Mouse (Mus musculus) CH12.LX (cell line): ENCODE measurements around the gene Mafb. TPM values are rescaled to one million over a fixed set of nuclear protein-coding genes. Genes with fewer than 3 reads are reported as not detected.
A peak's percentile ranks its signal among the peaks of the same experiment; 100 is the strongest.

Experiments used
- DNase-seq: peaks from one replicate; pipeline ENCODE4 v3.0.0-alpha.2; 2013; ENCODE audit errors: extremely low read depth
- H3K27ac ChIP-seq: 2 replicates; pipeline ENCODE4 v1.5.1; 2012; ENCODE audit warnings: low read depth, mild to moderate bottlenecking, control low read depth, moderate library complexity; ENCODE audit not compliant: insufficient read depth
- H3K27me3 ChIP-seq: replicated peaks from 2 replicates; pipeline ENCODE3; 2012; ENCODE audit warnings: inconsistent platforms
- H3K36me3 ChIP-seq, 2 experiments: replicated peaks in 1 of 2; 2 replicates each; pipeline versions ENCODE3 to v1.6.1; 2012; ENCODE audit warnings: inconsistent platforms in 1 of 2, low read length in 1 of 2, mild to moderate bottlenecking in 1 of 2, mixed read lengths in 1 of 2, moderate library complexity in 1 of 2; ENCODE audit not compliant: control insufficient read depth in 1 of 2, insufficient read depth in 1 of 2
- H3K4me1 ChIP-seq, 2 experiments: 2 replicates each; pipeline ENCODE4 v1.6.1; 2012; ENCODE audit warnings: inconsistent platforms in 1 of 2, moderate library complexity in 1 of 2; ENCODE audit not compliant: insufficient read depth in 2 of 2, control insufficient read depth in 1 of 2
- H3K4me2 ChIP-seq: 2 replicates; pipeline ENCODE4 v1.6.1; 2012; ENCODE audit warnings: low read depth, mild to moderate bottlenecking, control low read depth; ENCODE audit not compliant: poor library complexity, insufficient read depth, severe bottlenecking
- H3K4me3 ChIP-seq, 3 experiments: fragments of 150-350 bp in 1 of 3; sonication (generic) in 1 of 3; replicated peaks in 1 of 3; 2 replicates each; pipeline versions ENCODE3 to v1.5.1; 2011 to 2012; ENCODE audit warnings: low read depth in 2 of 3, low read length in 2 of 3, mild to moderate bottlenecking in 2 of 3, moderate library complexity in 2 of 3, control low read depth in 1 of 3, improper control_type of control experiment in 1 of 3, inconsistent platforms in 1 of 3, mixed read lengths in 1 of 3; ENCODE audit not compliant: poor library complexity in 1 of 3
- H3K79me2 ChIP-seq: replicated peaks from 2 replicates; pipeline ENCODE4 v1.6.1; 2012; ENCODE audit warnings: mild to moderate bottlenecking, moderate library complexity; ENCODE audit not compliant: control insufficient read depth, poor library complexity, insufficient read depth, severe bottlenecking; ENCODE audit errors: extremely low read depth
- H3K9ac ChIP-seq: 2 replicates; pipeline ENCODE4 v1.6.1; 2012; ENCODE audit warnings: low read depth, mild to moderate bottlenecking, control low read depth, moderate library complexity; ENCODE audit not compliant: insufficient read depth
- H3K9me3 ChIP-seq: replicated peaks from 2 replicates; pipeline ENCODE3; 2012; ENCODE audit warnings: low read length, inconsistent platforms, mixed read lengths
- BHLHE40 ChIP-seq: IDR thresholded peaks from 2 replicates; pipeline ENCODE4 v1.6.1; 2011; ENCODE audit warnings: mild to moderate bottlenecking, low read depth, low read length, improper control_type of control experiment
- ELF1 ChIP-seq: IDR thresholded peaks from 2 replicates; pipeline ENCODE4 v1.6.1; 2014; ENCODE audit warnings: low read depth, mild to moderate bottlenecking, inconsistent platforms, low read length, improper control_type of control experiment
- EP300 ChIP-seq: IDR thresholded peaks from 2 replicates; pipeline ENCODE4 v1.6.1; 2011; ENCODE audit warnings: low read length, improper control_type of control experiment
- GABPA ChIP-seq: IDR thresholded peaks from 2 replicates; pipeline ENCODE4 v1.6.1; 2012; ENCODE audit warnings: low read depth, low read length, improper control_type of control experiment, inconsistent platforms; ENCODE audit not compliant: insufficient replicate concordance
- MEF2A ChIP-seq: IDR thresholded peaks from 2 replicates; pipeline ENCODE4 v1.6.1; 2014; ENCODE audit warnings: low read depth, mild to moderate bottlenecking, inconsistent platforms, low read length, improper control_type of control experiment, borderline replicate concordance
- NELFE ChIP-seq: IDR thresholded peaks from 2 replicates; pipeline ENCODE4 v1.6.1; 2011; ENCODE audit warnings: low read depth, low read length, improper control_type of control experiment
- POLR2AphosphoS2 ChIP-seq: IDR thresholded peaks from 2 replicates; pipeline ENCODE4 v1.6.1; 2011; ENCODE audit warnings: low read depth, low read length, improper control_type of control experiment
- RCOR1 ChIP-seq: conservative IDR thresholded peaks from 2 replicates; pipeline ENCODE4 v1.6.1; 2012; ENCODE audit warnings: low read depth, mild to moderate bottlenecking, inconsistent platforms, low read length, improper control_type of control experiment
- dilution Hi-C: fragments of 300-500 bp; cut with MboI; formaldehyde crosslinking; loops from 2 replicates; pipeline ENCODE4 v1.14.3; 2020; ENCODE audit warnings: low sequenced_read_pairs; ENCODE audit not compliant: extremely low pct_unique_long_range_greater_than_20kb, extremely low pct_ligation_motif_present
- in situ Hi-C: fragments of 300-500 bp; cut with MboI; formaldehyde crosslinking; loops from 3 replicates; pipeline ENCODE4 v1.14.3; 2019; ENCODE audit warnings: low sequenced_read_pairs, low pct_ligation_motif_present, low pct_unique_long_range_greater_than_20kb, mixed read lengths
- polyA plus RNA-seq: library from polyadenylated mRNA; unstranded; fragments of >175 nt; gene quantifications from 2 replicates; pipeline ENCODE4 v1.2.1, GENCODE M21; 2012; ENCODE audit warnings: low read depth; ENCODE audit not compliant: insufficient read length
- total RNA-seq, 2 experiments: library from RNA; depleted of rRNA; stranded (reverse); fragments of 300-350 nt in 1 of 2; fragments of >200 nt in 1 of 2; gene quantifications; 2 replicates each; pipeline ENCODE4 v1.2.3; 2012 to 2014

The Mafb gene
- total and polyA plus RNA-seq, 3 experiments: 0.04 to 0.47 (median 0.17) TPM

- dilution Hi-C loops (no loop called here), in situ Hi-C loops (no loop called here)
- DNase-seq: no peak
- Histone ChIP-seq H3K27me3 (no peaks in the 10 kb centered on the region), H3K9ac (no peak overlapping the region), H3K36me3 (no peaks in the 10 kb centered on the region), H3K79me2 (no peaks in the 10 kb centered on the region)
- TF ChIP-seq NELFE: no peak
- TF ChIP-seq BHLHE40: no peak
- no peak for TF ChIP-seq GABPA
- TF ChIP-seq MEF2A: no peak
- TF ChIP-seq POLR2AphosphoS2: no peak
- TF ChIP-seq, all 38 proteins: peak for 0
- Histone ChIP-seq H3K4me3 (no peak overlapping the region), H3K9me3 (no peaks in the 10 kb centered on the region), H3K4me1 (peaks cover 5 to 24% of the 10 kb centered on the region in 2 experiments), H3K27ac (no peak overlapping the region), H3K4me2 (no peak overlapping the region)
Observed at GRCm38 (mm10) chr2:160321829-160322228, 45.0 kb downstream of the Mafb start.

GRCm38 (mm10) chr2:160318255-160318654 is 48.6 kb downstream of the Mafb start:
- Histone ChIP-seq H3K36me3 (no peaks in the 10 kb centered on the region), H3K4me1 (peaks cover 6 to 31% of the 10 kb centered on the region in 2 experiments; a peak in 3 of 4 replicates), H3K27ac (no peak overlapping the region), H3K79me2 (no peaks in the 10 kb centered on the region), H3K4me3 (no peak overlapping the region), H3K4me2 (no peak overlapping the region), H3K9me3 (no peaks in the 10 kb centered on the region), H3K9ac (no peak overlapping the region), H3K27me3 (no peaks in the 10 kb centered on the region)
- no peak for DNase-seq
- in situ Hi-C loops: no loop called here
- 0 out of 2 replicates have a peak, but pooled peaks have one; percentile 12 for TF ChIP-seq ELF1
- 0 out of 2 replicates have a peak, but pooled peaks have one; percentile 8 for TF ChIP-seq EP300
- no peak for TF ChIP-seq RCOR1
- dilution Hi-C loops: no loop called here

Other genes starting within 250 kb of the Mafb start
- not detected in 2 replicates for gene Gm826, start 32.9 kb downstream of the Mafb start, total RNA-seq (2012; rRNA removed)
- gene Gm826, start 32.9 kb downstream of the Mafb start, total RNA-seq (2014; rRNA removed): 0.32 TPM in 1 of 2 replicates, not detected in the other
- gene Gm826, start 32.9 kb downstream of the Mafb start, polyA plus RNA-seq: not detected in 2 replicates